Mouse (Mus musculus) cerebellum, postnatal 25 days (tissue): ENCODE measurements around the gene Rrnad1.

ENCODE experiments used
- DNase-seq, 2 experiments: peaks; one replicate each; pipeline ENCODE4 v3.0.0; 2021; ENCODE audit warnings: mixed read lengths in 2 of 2

The Rrnad1 gene

DNA sequence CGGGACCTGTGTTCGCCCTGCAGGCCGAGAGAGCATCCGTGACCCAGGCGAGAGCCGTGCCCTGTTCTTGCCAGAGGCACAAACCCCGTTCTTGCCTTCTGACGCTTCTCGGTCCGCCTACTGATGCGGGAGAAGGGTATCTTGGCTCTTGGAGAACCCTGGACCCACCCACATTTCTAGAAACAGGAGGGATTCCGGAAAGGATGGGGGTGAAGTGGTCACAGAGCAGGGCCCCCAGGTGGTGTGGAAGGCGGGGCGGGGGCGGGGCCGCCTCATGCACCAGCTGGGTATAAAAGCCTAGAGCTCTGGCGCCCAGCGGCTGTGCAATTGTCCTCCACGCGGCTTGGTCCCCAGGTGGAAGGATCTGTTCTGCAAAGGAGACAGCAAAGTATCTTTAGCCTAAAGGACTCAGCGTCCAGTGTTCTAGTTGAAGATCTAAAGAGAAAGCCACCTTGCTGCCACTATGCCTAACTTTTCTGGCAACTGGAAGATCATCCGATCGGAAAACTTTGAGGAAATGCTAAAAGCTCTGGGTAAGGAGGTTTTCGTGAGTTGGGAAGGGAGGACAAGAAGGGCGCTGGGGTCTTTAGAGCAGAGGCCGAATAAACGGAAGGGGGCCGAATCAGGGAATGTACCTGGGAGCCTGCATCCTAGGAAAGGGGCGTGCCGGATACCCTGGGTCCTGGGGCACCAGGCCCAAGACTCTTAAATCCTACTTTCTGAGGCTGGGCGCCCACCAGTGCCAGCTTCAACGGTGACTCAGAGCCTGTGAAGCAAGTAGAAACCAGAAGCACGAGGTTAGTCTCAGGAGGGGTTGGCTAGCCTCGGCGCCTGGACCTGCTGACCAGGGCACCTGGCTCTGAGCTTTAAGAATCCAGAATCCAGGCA, 18.1 kb upstream of the Rrnad1 start, which contains the start of gene Crabp2:
Gene Crabp2 (plus strand): TSS at position 289 of the 888 bp plus-strand sequence.
- no peak for DNase-seq

GRCm38 (mm10) chr3:87947811-87948199, 17.3 kb upstream of the Rrnad1 start:
- DNase-seq, result no peak

- DNase-seq, result no peak
Observed at GRCm38 (mm10) chr3:87947056-87947810, 16.7 kb upstream of the Rrnad1 start.

DNA sequence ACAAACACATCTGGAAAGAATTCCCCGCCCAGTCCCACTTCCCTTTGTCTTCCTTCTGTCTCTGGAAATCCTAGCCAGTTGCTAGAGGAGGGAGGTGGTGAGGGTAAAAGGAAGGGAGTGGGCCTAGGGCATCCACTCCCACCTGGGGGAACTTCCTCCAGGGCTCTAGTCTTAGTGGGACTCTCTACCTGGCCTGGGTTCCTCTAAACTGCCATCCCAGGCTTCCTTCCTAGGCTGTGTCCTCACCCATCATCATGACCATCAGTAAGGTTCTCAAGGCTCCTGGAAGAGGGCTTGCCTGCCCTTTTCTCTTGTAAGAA, 16.0 kb upstream of the Rrnad1 start:
- no peak for DNase-seq

DNA sequence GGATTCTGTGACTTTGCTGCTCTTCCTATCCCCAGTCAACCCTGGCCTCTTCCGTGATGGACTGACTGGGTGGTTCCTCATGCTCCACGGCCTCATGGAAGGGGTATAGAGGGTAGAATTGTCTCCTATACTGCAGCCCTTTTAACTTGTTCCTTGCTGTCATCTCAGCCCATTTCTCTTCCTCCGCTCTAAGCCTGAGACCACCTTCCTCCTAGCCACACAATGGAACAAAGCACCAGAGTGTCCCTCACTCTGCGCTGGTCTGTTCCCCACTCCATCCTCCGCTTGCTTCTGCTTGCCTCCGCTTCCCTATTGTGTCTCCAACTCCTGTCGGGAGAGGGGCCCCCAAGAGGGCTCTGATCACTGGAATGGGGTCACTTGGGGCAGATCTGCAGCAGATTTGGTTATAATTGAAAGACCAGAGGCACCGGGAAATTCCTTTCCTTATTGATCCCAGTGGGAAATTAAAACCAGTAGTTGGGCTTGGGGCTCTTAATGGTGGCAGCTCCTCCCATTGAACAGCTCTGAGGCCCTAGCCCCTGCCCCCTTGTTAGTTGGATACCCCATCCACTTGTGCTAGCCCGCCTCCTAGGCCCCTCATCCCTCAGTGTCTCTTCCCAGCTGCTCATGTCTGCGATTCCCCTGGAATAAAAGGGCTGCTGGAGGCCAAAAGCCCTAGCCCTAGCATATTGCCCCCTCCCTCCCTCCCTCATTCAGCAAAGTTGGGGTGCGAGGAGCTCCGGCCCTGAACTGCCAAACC, 15.4 kb upstream of the Rrnad1 start:
- no peak for DNase-seq

DNA sequence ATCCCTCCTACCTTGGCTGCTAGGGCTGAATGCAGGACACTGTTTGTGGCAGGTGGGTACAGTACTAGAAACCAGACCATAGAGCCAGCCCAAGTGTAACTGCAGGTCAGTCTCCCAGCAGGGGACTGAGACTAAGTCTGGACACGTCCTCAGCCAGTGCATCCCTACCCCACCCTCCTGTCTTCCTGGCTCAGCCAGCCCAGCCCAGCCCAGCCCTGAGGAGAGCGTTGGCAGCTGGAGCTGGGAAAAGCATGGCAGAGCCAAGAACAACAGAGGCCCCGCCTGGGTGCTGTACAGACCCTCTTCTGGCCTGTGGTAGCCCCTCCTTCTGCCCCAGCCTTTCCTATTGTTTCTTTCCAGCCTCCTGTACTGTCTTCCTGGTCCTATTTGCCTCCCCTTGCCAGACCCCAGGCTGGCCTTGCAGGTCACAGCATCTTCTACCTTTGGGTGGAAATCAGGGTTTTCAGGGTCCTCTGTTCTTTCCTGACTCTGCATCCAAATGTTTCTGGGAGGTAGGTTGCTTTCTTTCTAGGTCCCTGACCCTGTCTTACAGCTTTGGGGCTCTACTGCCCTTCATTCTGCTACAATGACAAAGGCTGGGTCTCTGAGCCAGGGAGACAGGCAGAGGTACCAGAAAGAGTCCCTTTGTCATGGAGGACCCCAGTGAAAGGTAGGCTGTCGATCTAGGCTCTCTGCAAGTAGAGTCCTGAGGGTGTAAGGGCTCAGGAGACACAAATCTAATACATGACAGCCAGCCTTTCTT, 14.5 kb upstream of the Rrnad1 start:
- DNase-seq, result no peak

DNA sequence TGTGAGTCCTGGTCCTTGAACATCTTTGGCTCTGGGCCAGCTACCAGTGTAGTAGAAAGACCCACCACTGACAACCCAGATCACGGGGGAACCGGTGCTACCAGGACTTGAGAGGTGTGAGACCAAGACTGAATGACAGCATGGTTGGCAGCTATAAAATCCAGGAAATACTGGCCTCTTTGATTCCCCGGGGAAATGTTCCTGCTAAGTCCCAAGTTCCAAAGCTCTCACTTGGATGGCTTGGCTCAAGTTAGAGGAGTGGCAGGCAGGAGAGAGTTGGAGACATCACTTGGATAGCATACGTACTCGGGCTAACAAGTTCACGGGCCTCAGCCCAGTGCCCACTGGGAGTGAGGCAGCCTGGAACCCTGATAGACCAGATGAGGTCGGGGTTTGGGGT, 13.1 kb upstream of the Rrnad1 start:
- no peak for DNase-seq

DNA sequence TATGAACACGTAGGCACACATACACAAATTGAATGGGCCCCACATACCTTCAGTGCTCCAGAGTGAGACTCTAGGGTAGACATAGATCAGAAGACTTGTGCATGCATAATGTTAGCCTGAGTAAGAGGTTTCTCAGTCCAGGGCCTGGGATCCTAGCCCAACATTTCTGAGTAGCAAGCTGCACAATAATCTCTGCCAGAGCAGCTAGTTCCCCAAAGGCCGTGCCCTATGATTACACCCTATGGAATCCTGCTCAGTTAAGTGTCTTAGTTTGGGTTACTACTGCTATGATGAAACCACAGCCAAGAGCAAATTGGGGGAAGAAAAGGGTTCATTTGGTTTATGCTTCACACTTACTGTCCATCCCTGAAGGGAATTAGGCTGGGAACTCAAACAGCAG, 12.0 kb upstream of the Rrnad1 start:
- DNase-seq, result no peak

- DNase-seq, result no peak
Observed at GRCm38 (mm10) chr3:87940611-87941010, 10.1 kb upstream of the Rrnad1 start.

DNA sequence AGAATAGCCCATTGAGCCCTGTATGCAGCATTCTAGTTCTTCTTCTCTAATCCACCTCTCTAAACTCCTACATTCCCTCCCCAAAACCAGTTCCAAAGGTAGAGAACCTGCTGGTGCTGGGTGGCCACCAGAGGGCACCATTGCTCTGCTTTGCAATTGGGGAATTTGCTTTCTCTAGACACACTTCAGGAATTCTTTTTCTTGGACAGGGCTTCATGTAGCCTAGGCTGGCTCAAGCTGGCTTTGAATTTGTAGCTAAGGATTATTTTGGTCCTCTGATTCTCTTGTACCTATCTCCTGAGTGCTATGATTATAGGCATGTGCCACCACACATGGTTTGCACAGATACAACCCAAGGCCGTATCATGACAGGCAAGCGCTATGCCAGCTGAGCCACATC, 5.3 kb upstream of the Rrnad1 start:
- DNase-seq, result peak; percentile 86 to 94

GRCm38 (mm10) chr3:87935201-87935600, 4.7 kb upstream of the Rrnad1 start:
- DNase-seq, result no peak

GRCm38 (mm10) chr3:87934501-87934900, 4.0 kb upstream of the Rrnad1 start:
- DNase-seq, result no peak

DNA sequence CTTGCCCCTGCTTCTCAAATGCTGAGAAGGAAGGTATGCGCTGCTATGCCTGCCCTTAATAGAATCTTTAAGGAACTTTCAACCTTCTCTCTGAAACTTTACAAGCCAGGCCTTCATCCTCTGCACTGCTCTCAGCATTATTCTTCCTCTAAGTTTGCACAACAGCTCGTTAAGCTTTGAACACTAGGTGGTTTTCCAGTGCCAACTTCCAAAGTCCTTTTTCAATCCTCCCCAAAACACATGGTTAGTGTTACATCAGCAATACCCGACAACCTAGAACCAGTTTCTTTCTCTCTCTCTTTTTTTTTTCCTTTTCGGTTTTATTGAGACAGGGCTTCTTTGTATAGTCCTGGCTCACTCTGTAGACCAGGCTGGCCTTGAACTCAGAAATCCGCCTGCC, 3.5 kb upstream of the Rrnad1 start:
- no peak for DNase-seq

DNA sequence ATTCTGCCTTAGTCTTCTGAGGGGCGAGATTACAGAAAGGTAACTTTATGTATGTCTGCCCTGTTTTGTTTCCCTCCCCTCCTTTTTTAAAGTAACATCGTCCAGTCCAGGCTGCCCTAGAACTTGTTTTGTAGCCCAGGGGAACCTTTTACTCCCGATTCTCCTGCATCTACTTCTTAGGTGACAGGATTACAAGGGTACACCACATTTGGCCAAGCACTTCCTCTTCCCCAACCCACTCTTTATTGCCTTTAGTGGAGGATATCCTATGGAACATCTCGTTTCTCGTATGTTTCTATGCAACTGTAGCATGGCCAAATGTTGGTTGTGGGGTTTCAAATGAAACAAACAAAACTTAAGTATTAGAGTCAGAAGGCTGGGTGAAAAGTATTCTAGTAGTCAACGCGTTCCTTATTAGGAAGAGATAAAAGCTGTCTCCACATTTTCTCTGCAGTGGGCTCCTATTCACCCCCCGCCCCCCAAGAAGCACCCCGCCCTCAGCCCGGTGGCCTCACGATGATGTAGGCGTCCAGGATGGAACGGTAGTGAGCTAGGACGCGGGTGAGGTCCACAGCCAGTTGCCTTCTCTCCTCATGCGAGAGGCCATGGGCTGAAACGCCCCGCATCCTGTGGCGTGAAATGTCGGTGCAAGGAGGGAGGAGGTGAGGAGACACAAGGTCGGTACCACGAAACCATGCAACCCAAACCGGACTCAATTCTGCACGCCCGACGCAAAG, 1.0 kb downstream of the Rrnad1 start:
- DNase-seq, result no peak

DNA sequence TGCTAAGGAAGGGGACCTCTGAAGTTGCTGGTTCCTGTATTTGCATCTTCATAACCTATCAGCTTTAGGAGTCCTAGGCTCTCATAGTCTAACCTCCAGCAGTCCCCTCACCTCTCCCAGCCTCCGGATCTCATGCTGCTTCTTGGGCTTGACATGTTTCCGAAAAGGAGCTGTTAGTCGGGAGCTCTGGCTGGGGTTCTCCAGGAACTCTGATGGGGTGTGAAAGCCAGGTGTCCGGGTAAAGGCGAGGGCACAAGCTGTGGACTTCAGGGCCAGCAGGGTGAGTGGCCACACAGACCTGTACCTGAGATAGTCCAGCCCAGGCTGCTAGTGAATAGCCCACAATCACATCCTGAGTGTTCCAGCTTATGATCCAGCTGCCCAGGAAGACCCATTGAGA, 3.1 kb downstream of the Rrnad1 start:
- DNase-seq, result no peak

DNA sequence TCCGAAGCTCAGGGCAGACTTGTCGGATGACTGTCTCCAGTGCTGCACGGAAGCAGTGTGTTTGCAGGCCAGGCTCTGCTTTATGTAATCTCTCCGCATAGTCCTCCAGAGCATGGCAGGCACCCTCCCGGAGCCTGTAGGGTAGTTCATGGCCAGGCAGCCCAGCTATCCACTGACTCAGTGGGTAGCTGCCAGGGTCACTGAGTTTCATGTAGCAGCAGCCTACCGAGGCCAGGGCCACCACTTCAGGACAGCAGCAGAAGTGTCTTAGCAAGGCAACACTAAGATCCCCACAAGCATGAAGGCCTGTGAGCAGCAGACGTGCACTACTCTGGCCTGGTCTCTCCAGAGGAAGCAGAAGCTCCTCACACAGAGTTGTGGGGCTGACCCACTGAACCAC, 5.5 kb downstream of the Rrnad1 start:
- no peak for DNase-seq

- DNase-seq, result no peak
Observed at GRCm38 (mm10) chr3:87920270-87920943, 10.1 kb downstream of the Rrnad1 start.

GRCm38 (mm10) chr3:87919336-87920108, 11.0 kb downstream of the Rrnad1 start, which contains the start of gene Mrpl24:
TSS of gene Mrpl24 (plus strand) at chr3:87919506.
- peak; percentile 77 to 80 for DNase-seq

DNA sequence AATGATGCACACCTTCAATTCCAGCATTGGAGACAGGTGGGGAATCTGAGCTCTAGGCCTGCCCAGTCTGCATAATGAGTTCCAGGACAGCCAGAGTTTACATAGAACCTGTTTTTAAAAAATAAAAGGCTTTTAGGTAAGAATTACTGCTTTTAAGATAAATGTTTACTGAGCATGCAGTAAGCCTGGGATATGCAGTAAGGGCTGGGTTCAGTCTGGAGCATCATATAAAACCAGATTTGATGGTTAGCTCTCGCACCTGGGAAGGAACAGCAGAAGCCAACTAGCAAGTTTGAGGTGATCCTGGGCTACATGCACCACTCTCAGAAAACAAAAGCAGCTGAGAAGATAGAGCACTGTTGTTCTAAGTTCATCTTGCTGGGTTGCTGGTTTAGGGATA, 12.0 kb downstream of the Rrnad1 start:
- DNase-seq, result no peak

DNA sequence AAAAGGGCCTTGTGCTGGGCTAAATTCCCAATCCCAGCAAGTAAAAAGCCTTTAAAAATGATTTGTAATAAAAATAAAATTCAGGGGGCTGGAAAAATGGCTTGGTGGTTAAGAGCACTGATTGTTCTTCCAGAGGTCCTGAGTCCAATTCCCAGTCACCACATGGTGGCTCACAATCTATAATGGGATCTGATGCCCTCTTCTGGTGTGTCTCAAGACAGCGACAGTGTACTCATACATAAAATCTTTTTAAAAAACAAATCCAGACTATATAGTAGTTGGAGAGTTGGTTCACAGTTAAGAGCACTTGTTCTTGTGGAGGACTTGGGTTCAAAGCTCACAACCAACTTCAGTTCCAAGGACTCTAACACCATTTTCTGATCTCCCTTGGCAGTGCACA, 13.5 kb downstream of the Rrnad1 start:
- DNase-seq, result no peak
